Mouse (Mus musculus) embryonic facial prominence, embryonic 14.5 days (tissue): ENCODE data around the gene Dbh. TPM values are rescaled to one million over a fixed set of nuclear protein-coding genes. Genes with fewer than 3 reads are reported as not detected.
A peak's percentile ranks its signal among the peaks of the same experiment; 100 is the strongest.

Source experiments
- ATAC-seq: fragments of 200-750 bp; cut with Nextera tagmentation; 2 replicates; pipeline ENCODE4 v1.8.0; 2017; ENCODE audit warnings: low read depth, moderate number of reproducible peaks, moderate TSS enrichment
- DNase-seq: peaks from one replicate; pipeline ENCODE4 v3.0.0-alpha.2; 2015; ENCODE audit warnings: low spot score
- H3K27ac ChIP-seq: fragments of 300-500 bp; sonication (generic); replicated peaks from 2 replicates; pipeline ENCODE4 v1.5.1; 2014; ENCODE audit warnings: low read depth, mild to moderate bottlenecking, low read length, moderate library complexity
- H3K27me3 ChIP-seq: fragments of 300-500 bp; sonication (generic); replicated peaks from 2 replicates; pipeline ENCODE4 v1.6.1; 2014; ENCODE audit warnings: low read length; ENCODE audit not compliant: control insufficient read depth, insufficient read depth
- H3K36me3 ChIP-seq: fragments of 300-500 bp; sonication (generic); 2 replicates; pipeline ENCODE4 v1.6.1; 2014; ENCODE audit warnings: low read length, mixed read lengths; ENCODE audit not compliant: control insufficient read depth, insufficient read depth
- H3K4me1 ChIP-seq: fragments of 300-500 bp; sonication (generic); 2 replicates; pipeline ENCODE4 v1.6.1; 2014; ENCODE audit warnings: antibody characterized with exemption, low read length; ENCODE audit not compliant: control insufficient read depth, insufficient read depth
- H3K4me2 ChIP-seq: fragments of 300-500 bp; sonication (generic); 2 replicates; pipeline ENCODE4 v1.6.1; 2014; ENCODE audit warnings: low read depth, mild to moderate bottlenecking, low read length, moderate library complexity, mixed read lengths
- H3K4me3 ChIP-seq: fragments of 300-500 bp; sonication (generic); 2 replicates; pipeline ENCODE4 v1.5.1; 2014; ENCODE audit warnings: low read depth, mild to moderate bottlenecking, low read length
- H3K9ac ChIP-seq: fragments of 300-500 bp; sonication (generic); 2 replicates; pipeline ENCODE4 v1.6.1; 2014; ENCODE audit warnings: low read depth, mild to moderate bottlenecking, low read length, moderate library complexity, mixed read lengths
- H3K9me3 ChIP-seq: fragments of 300-500 bp; sonication (generic); 2 replicates; pipeline ENCODE4 v1.6.1; 2016; ENCODE audit warnings: low read length; ENCODE audit not compliant: control insufficient read depth
- WGBS: fragments of 180-500 bp; shearing (Covaris S2); extraction: QIAGEN DNeasy Blood & Tissue Kit; methylation state at CpG from one replicate; pipeline ENCODE4 v1.1.7; 2014; 5-methylcytosine and 5-hydroxymethylcytosine counted together
- polyA plus RNA-seq: library from polyadenylated mRNA; unstranded; fragments of >200 nt; fragmentation: Nextera tagmentation; extraction: Ambion mirVana; gene quantifications from 2 replicates; pipeline ENCODE4 v1.2.1, GENCODE M21; 2014

Dbh gene
- polyA plus RNA-seq, 1 experiment from 2014 or later: 3.9 TPM

GRCm38 (mm10) chr2:27218121-27218544, 53.1 kb downstream of the Dbh start:
- WGBS: 66% methylated on average over 2 of the region's 2 CpGs
- ATAC-seq: peak; percentile 63; the same call in 1 of the 2 replicates

GRCm38 (mm10) chr2:27218569-27218968, 53.5 kb downstream of the Dbh start:
- Histone ChIP-seq H3K4me2 (no peak overlapping the region), H3K27ac (no peak overlapping the region), H3K36me3 (no peaks in the 10 kb centered on the region), H3K4me3 (no peak overlapping the region), H3K4me1 (no peaks in the 10 kb centered on the region), H3K9me3 (no peaks in the 10 kb centered on the region), H3K27me3 (no peaks in the 10 kb centered on the region), H3K9ac (no peak overlapping the region)
- ATAC-seq (no peak), DNase-seq (no peak)
- 85% methylated on average over 8 of the region's 8 CpGs for WGBS

More at GRCm38 (mm10) chr2:27218121-27218544, 53.1 kb downstream of the Dbh start:
- DNase-seq: peak; percentile 27
- Histone ChIP-seq H3K27ac (no peak overlapping the region), H3K9ac (no peak overlapping the region), H3K27me3 (no peaks in the 10 kb centered on the region), H3K36me3 (no peaks in the 10 kb centered on the region), H3K9me3 (no peaks in the 10 kb centered on the region), H3K4me1 (no peaks in the 10 kb centered on the region), H3K4me2 (no peak overlapping the region), H3K4me3 (no peak overlapping the region)

- ATAC-seq (no peak), DNase-seq (no peak)
- Histone ChIP-seq H3K27ac (no peak overlapping the region), H3K9ac (no peak overlapping the region), H3K9me3 (no peaks in the 10 kb centered on the region), H3K27me3 (no peaks in the 10 kb centered on the region), H3K4me3 (no peak overlapping the region), H3K4me2 (no peak overlapping the region), H3K4me1 (no peaks in the 10 kb centered on the region), H3K36me3 (no peaks in the 10 kb centered on the region)
- WGBS: 83% methylated on average over 7 of the region's 7 CpGs
Observed at GRCm38 (mm10) chr2:27223012-27223421, 58.0 kb downstream of the Dbh start.

GRCm38 (mm10) chr2:27226572-27226971, 61.5 kb downstream of the Dbh start:
- Histone ChIP-seq H3K4me1 (no peaks in the 10 kb centered on the region), H3K27me3 (no peaks in the 10 kb centered on the region), H3K36me3 (no peaks in the 10 kb centered on the region), H3K4me3 (no peak overlapping the region), H3K4me2 (no peak overlapping the region), H3K27ac (no peak overlapping the region), H3K9me3 (no peaks in the 10 kb centered on the region), H3K9ac (no peak overlapping the region)
- WGBS: 59% methylated on average over 7 of the region's 7 CpGs
- DNase-seq: no peak
- ATAC-seq: no peak; the same call in 1 of the 2 replicates

DNA sequence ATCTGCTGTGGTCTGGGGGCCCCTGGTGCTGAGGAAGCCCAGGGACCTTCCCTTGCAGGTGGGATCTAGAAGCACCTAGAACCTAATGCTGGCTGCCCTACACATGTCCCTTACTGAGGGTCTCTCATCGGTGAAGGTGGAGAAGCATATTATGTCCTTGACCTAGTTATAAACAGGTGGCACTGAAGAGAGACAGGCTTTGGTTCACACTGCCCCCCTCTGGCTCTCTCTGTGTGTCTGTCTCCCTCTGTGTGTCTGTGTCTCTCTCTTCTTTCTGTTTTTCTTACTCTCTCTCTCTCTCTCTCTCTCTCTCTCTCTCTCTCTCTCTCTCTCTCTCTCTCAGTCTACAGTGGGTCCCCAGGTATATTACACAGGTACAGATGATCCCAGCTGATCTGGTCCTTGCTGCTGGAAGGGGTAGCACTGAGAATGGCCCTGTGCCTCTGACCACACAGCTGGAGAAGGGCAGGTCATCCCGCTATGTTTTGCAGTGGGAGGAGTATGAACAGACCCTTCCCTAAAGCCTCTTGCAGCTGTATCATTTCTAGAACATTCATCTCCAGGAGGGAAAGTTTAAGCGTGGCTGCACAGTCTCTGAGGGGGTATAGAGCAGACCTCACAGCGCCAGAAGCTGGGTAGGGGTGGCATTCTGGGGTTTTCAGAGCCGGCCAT, 63.9 kb downstream of the Dbh start:
- no peak overlapping the region for H3K4me3 ChIP-seq
- no peak overlapping the region for H3K9ac ChIP-seq
- no peak for ATAC-seq
- 74% methylated on average over 5 of the region's 5 CpGs for WGBS
- H3K27me3 ChIP-seq: no peaks in the 10 kb centered on the region
- no peaks in the 10 kb centered on the region for H3K36me3 ChIP-seq
- no peak overlapping the region for H3K27ac ChIP-seq
- H3K4me1 ChIP-seq: no peaks in the 10 kb centered on the region
- no peak for DNase-seq
- H3K4me2 ChIP-seq: no peak overlapping the region
- H3K9me3 ChIP-seq: no peaks in the 10 kb centered on the region

DNA sequence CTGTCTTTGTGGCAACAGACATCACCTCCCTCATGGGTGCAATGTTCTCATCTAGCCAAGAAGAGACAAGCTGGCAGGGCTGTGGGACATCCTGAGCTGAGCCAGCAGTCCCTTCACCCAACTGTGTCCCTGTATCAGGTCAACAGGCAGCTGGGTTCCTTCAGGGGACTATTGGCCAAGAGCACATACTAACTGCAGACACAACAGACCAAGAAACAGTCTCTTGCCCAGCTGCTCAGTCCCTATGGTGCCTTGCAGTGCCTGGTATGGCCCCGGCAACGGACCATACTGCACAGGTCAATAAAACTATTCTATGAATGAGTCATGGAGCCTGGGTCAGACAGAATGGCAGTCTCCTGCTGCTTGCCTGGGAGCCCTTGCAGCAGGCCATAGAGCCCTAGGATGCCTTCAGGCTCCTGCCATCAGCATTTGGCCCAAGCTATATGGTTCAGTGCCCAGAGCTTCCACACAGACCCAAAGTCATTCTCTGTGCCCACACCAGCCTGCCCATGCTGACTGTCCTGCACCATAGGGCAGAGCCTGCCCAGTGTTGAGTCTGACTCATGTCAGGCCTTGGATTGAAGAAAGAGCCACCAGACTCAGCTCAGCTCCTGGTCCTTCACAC, 64.6 kb downstream of the Dbh start:
- no peak overlapping the region for H3K9ac ChIP-seq
- no peaks in the 10 kb centered on the region for H3K36me3 ChIP-seq
- no peak for DNase-seq
- no peak overlapping the region for H3K4me3 ChIP-seq
- ATAC-seq: no peak
- WGBS: 91% methylated on average over 2 of the region's 2 CpGs
- no peak overlapping the region for H3K4me2 ChIP-seq
- no peaks in the 10 kb centered on the region for H3K4me1 ChIP-seq
- H3K27ac ChIP-seq: no peak overlapping the region
- no peaks in the 10 kb centered on the region for H3K27me3 ChIP-seq
- H3K9me3 ChIP-seq: no peaks in the 10 kb centered on the region

- Histone ChIP-seq H3K4me1 (no peaks in the 10 kb centered on the region), H3K4me2 (no peak overlapping the region), H3K27ac (no peak overlapping the region), H3K4me3 (no peak overlapping the region), H3K9ac (no peak overlapping the region), H3K36me3 (no peaks in the 10 kb centered on the region), H3K9me3 (no peaks in the 10 kb centered on the region), H3K27me3 (no peaks in the 10 kb centered on the region)
- ATAC-seq (no peak), DNase-seq (peak; percentile 38)
- WGBS: 22% methylated on average over 7 of the region's 7 CpGs
Observed at GRCm38 (mm10) chr2:27232376-27232775, 67.3 kb downstream of the Dbh start.
